Mouse (Mus musculus) embryonic fibroblast, embryonic 13.5 days (primary cell): ENCODE measurements around the gene Kdsr.

ENCODE experiments used
- CTCF ChIP-seq: IDR thresholded peaks from 2 replicates; pipeline ENCODE4 v1.5.1; 2011; ENCODE audit warnings: mild to moderate bottlenecking, control low read depth, low read length, moderate library complexity, borderline replicate concordance; ENCODE audit not compliant: insufficient read depth
- POLR2A ChIP-seq: IDR thresholded peaks from 2 replicates; pipeline ENCODE4 v1.6.1; 2011; ENCODE audit warnings: low read depth, mild to moderate bottlenecking, control low read depth, low read length, moderate library complexity

DNA sequence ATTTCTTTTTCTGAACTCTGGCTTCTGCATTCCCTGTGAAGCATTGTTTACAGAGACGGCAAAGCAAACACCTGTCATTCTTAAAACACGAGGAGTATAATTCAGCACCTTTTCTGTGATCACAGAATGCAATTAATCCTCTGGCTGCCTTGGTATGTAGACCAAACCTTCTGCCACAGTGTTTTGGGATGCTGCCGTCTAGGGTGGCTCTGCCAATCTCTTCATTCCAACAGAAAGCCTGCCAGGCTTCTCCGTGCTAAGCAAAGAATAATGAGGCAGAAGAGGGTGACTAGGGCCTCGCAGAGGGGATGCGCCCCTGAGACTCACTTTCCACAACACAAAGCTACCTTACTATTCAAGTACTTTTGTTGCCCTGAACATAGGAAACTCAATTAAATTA is 68.6 kb downstream of the Kdsr start:
- TF ChIP-seq CTCF: no peak
- no peak for TF ChIP-seq POLR2A
